Mouse (Mus musculus) lung, postnatal 0 days (tissue): ENCODE data around the gene Wdpcp. TPM values are rescaled to one million over a fixed set of nuclear protein-coding genes. Genes with fewer than 3 reads are reported as not detected.

Experiments
- ATAC-seq: fragments of 200-750 bp; cut with Nextera tagmentation; 2 replicates; pipeline ENCODE4 v1.8.0; 2017; ENCODE audit warnings: moderate library complexity
- DNase-seq: peaks from one replicate; pipeline ENCODE4 v3.0.0-alpha.2; 2016; ENCODE audit warnings: low spot score
- H3K27ac ChIP-seq: fragments of 300-500 bp; sonication (generic); 2 replicates; pipeline ENCODE4 v1.5.1; 2014; ENCODE audit warnings: antibody characterized with exemption, mild to moderate bottlenecking, low read length, mixed read lengths
- H3K27me3 ChIP-seq: fragments of 300-500 bp; sonication (generic); replicated peaks from 2 replicates; pipeline ENCODE4 v1.6.1; 2014; ENCODE audit warnings: low read length, mixed read lengths; ENCODE audit not compliant: insufficient read depth
- H3K36me3 ChIP-seq: fragments of 300-500 bp; sonication (generic); 2 replicates; pipeline ENCODE4 v1.6.1; 2014; ENCODE audit warnings: low read length, mixed read lengths; ENCODE audit not compliant: insufficient read depth
- H3K4me1 ChIP-seq: fragments of 300-500 bp; sonication (generic); 2 replicates; pipeline ENCODE4 v1.6.1; 2014; ENCODE audit warnings: antibody characterized with exemption, low read depth, low read length, mixed read lengths; ENCODE audit not compliant: insufficient read depth
- H3K4me2 ChIP-seq: fragments of 300-500 bp; sonication (generic); replicated peaks from 2 replicates; pipeline ENCODE4 v1.6.1; 2014; ENCODE audit warnings: low read depth, mild to moderate bottlenecking, low read length, moderate library complexity, mixed read lengths
- H3K4me3 ChIP-seq: fragments of 300-500 bp; sonication (generic); 2 replicates; pipeline ENCODE4 v1.5.1; 2014; ENCODE audit warnings: low read depth, low read length
- H3K9ac ChIP-seq: fragments of 300-500 bp; sonication (generic); replicated peaks from 2 replicates; pipeline ENCODE4 v1.6.1; 2014; ENCODE audit warnings: low read depth, mild to moderate bottlenecking
- H3K9me3 ChIP-seq: fragments of 300-500 bp; sonication (generic); 2 replicates; pipeline ENCODE4 v1.6.1; 2016; ENCODE audit warnings: low read length, mixed read lengths
- CTCF ChIP-seq: IDR thresholded peaks from 2 replicates; pipeline ENCODE4 v1.5.1; 2016; ENCODE audit warnings: antibody characterized with exemption, mild to moderate bottlenecking
- EP300 ChIP-seq: IDR thresholded peaks from 2 replicates; pipeline ENCODE4 v1.6.1; 2016; ENCODE audit warnings: antibody characterized with exemption, mild to moderate bottlenecking, control low read depth
- WGBS: fragments of 180-500 bp; shearing (Covaris S2); extraction: QIAGEN DNeasy Blood & Tissue Kit; methylation state at CpG from one replicate; pipeline ENCODE4 v1.1.7; 2014; 5-methylcytosine and 5-hydroxymethylcytosine counted together
- polyA plus RNA-seq: library from polyadenylated mRNA; unstranded; fragments of >200 nt; fragmentation: Nextera tagmentation; extraction: Ambion mirVana; gene quantifications from 2 replicates; pipeline ENCODE4 v1.2.1, GENCODE M21; 2015

Gene Wdpcp
- polyA plus RNA-seq, 1 experiment from 2014 or later: 5.0 TPM

DNA sequence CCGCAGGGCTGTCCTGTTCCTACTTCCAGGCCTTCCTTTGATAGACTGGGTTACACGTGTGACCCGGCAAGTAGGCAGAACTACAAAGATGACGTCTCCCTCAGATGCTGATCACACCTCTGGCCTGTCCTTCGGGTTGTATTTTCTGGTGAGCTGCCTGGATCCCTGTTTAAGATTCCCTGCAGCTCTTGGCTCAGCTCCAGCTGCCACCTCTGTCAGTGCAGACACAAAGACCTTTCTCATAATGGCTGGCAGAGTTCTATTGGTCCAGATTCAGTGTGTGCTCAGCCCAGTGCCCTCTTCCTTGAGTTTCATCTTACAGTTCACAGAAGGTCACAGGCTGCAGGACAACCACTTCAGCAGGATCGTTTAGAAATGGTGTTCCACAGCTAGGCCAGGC lies 292.0 kb downstream of the Wdpcp start:
- no peak overlapping the region for H3K9ac ChIP-seq
- H3K9me3 ChIP-seq: no peaks in the 10 kb centered on the region
- H3K27me3 ChIP-seq: no peaks in the 10 kb centered on the region
- H3K36me3 ChIP-seq: no peaks in the 10 kb centered on the region
- TF ChIP-seq CTCF (no peak), EP300 (no peak)
- no peak overlapping the region for H3K4me3 ChIP-seq
- H3K4me1 ChIP-seq: no peaks in the 10 kb centered on the region
- DNase-seq: no peak
- H3K27ac ChIP-seq: no peak overlapping the region
- no peak overlapping the region for H3K4me2 ChIP-seq
- 47% methylated on average over 6 of the region's 6 CpGs for WGBS
- ATAC-seq: no peak

DNA sequence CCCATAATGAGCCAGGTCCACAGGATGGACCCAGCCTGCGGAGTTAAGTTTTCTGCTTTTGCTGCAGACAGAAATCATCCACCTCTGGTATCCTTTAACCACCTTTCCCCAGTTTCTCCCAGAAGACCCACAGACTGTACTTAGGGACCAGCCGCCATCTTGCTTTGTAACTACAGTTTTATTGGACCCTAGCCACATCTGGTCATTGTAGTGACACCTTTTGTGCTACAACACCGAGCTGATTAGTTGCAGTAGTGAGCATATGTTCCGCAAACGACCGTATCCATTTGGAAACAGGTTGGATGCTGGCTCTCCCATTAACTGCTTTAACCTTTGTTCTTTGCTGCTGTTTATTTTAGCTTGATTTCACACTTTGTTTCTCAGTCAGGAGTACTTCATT lies 292.5 kb downstream of the Wdpcp start:
- Histone ChIP-seq H3K27me3 (no peaks in the 10 kb centered on the region), H3K9ac (no peak overlapping the region), H3K4me3 (no peak overlapping the region), H3K9me3 (no peaks in the 10 kb centered on the region), H3K27ac (no peak overlapping the region), H3K4me2 (no peak overlapping the region), H3K36me3 (no peaks in the 10 kb centered on the region), H3K4me1 (no peaks in the 10 kb centered on the region)
- TF ChIP-seq EP300 (no peak), CTCF (no peak)
- DNase-seq (no peak), ATAC-seq (no peak)
- 84% methylated on average over 6 of the region's 6 CpGs for WGBS

DNA sequence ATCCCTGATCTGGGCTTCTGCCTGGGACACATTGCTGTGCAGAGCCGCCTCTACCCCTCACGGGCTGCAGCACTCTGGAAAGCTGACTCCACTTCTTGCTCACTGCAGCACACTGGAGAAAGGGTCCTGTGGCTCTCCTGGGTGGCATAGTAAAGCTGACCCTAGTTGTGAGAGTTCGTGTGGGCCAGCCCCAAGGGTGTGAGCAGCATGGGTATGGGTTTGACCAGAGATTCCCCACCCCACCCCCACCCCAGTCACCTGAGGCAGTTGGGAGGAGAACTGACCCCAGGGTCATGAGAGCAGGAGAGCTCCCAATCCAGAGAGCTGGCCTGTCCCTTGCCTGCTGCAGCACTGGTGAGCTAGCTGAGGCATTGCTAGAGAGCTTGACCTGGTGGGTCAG lies 296.6 kb downstream of the Wdpcp start:
- TF ChIP-seq CTCF (no peak), EP300 (no peak)
- Histone ChIP-seq H3K9ac (no peak overlapping the region), H3K27me3 (no peaks in the 10 kb centered on the region), H3K4me3 (no peak overlapping the region), H3K36me3 (no peaks in the 10 kb centered on the region), H3K27ac (no peak overlapping the region), H3K9me3 (no peaks in the 10 kb centered on the region), H3K4me1 (no peaks in the 10 kb centered on the region), H3K4me2 (no peak overlapping the region)
- ATAC-seq (no peak), DNase-seq (no peak)
- WGBS: 57% methylated on average over 3 of the region's 3 CpGs

GRCm38 (mm10) chr11:21870863-21871262 lies 298.8 kb downstream of the Wdpcp start:
- Histone ChIP-seq H3K36me3 (no peaks in the 10 kb centered on the region), H3K9me3 (no peaks in the 10 kb centered on the region), H3K4me3 (no peak overlapping the region), H3K27me3 (no peaks in the 10 kb centered on the region), H3K4me2 (no peak overlapping the region), H3K27ac (no peak overlapping the region), H3K4me1 (no peaks in the 10 kb centered on the region), H3K9ac (no peak overlapping the region)
- TF ChIP-seq EP300 (no peak), CTCF (no peak)
- WGBS: 64% methylated on average over 1 of the region's 1 CpGs
- DNase-seq (no peak), ATAC-seq (no peak)

- ATAC-seq (no peak), DNase-seq (no peak)
- 51% methylated on average over 4 of the region's 4 CpGs for WGBS
- H3K4me3 ChIP-seq: no peak overlapping the region
- H3K9ac ChIP-seq: no peak overlapping the region
- no peak for TF ChIP-seq EP300
- no peak for TF ChIP-seq CTCF
- H3K4me1 ChIP-seq: no peaks in the 10 kb centered on the region
- no peak overlapping the region for H3K4me2 ChIP-seq
- H3K36me3 ChIP-seq: no peaks in the 10 kb centered on the region
- no peaks in the 10 kb centered on the region for H3K9me3 ChIP-seq
- no peak overlapping the region for H3K27ac ChIP-seq
- H3K27me3 ChIP-seq: no peaks in the 10 kb centered on the region
These were observed 299.7 kb downstream of the Wdpcp start for GRCm38 (mm10) chr11:21871728-21872127.

GRCm38 (mm10) chr11:21875077-21875476 lies 303.0 kb downstream of the Wdpcp start:
- Histone ChIP-seq H3K4me1 (no peaks in the 10 kb centered on the region), H3K4me2 (no peak overlapping the region), H3K36me3 (no peaks in the 10 kb centered on the region), H3K27me3 (no peaks in the 10 kb centered on the region), H3K9me3 (no peaks in the 10 kb centered on the region), H3K27ac (no peak overlapping the region), H3K4me3 (no peak overlapping the region), H3K9ac (no peak overlapping the region)
- TF ChIP-seq CTCF (no peak), EP300 (no peak)
- ATAC-seq: no peak
- DNase-seq: no peak
- 88% methylated on average over 2 of the region's 2 CpGs for WGBS

- Histone ChIP-seq H3K27me3 (no peaks in the 10 kb centered on the region), H3K9me3 (no peaks in the 10 kb centered on the region), H3K36me3 (no peaks in the 10 kb centered on the region), H3K4me2 (no peak overlapping the region), H3K9ac (no peak overlapping the region), H3K4me3 (no peak overlapping the region), H3K4me1 (no peaks in the 10 kb centered on the region), H3K27ac (no peak overlapping the region)
- DNase-seq: no peak
- no peak for ATAC-seq
- no peak for TF ChIP-seq CTCF
- TF ChIP-seq EP300: no peak
- WGBS: 84% methylated on average over 3 of the region's 3 CpGs
These were observed 322.7 kb downstream of the Wdpcp start for GRCm38 (mm10) chr11:21894696-21895095.
